Mouse (Mus musculus): ENCODE data around the gene St3gal2. TPM values are rescaled to one million over a fixed set of nuclear protein-coding genes. Genes with fewer than 3 reads are reported as not detected.
"Not testable (repeated sequence)": the region's sequence is repeated elsewhere in the genome, so short reads cannot be mapped to it uniquely, and the experiment has no call there.

The St3gal2 gene
- polyA plus RNA-seq, 1 experiment from 2014 or later, result 44.2 TPM

DNA sequence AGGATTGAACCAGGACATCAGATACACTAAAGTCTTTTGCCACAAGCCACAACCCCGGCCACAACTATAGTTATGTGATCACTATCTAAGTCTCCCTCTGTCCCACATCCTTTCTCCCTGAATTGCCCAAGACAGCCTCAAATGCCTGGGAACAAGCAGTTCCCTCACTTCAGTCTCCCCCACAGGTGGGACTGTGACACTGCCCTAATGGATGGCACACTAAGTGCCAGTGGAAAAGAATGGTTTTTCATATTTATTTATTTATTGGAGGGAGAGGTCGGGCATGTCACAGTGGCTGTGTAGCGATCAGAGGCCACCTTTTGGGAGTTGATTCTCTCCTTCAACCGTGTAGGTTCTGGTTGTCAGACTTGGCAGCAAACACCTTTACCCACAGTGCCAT, 26.0 kb downstream of the St3gal2 start:
- Histone ChIP-seq H3K4me2 (no peak overlapping the region), H3K27me3 (no peaks in the 10 kb centered on the region), H3K9me3 (no peaks in the 10 kb centered on the region), H3K4me3 (replicated peaks) (no peak overlapping the region), H3K4me1 (replicated peaks) (0 out of 2 replicates have a peak, but pooled peaks cover 5% of the 10 kb centered on the region), H3K9ac (replicated peaks) (no peak overlapping the region), H3K27ac (no peak overlapping the region), H3K36me3 (peaks cover 24% of the 10 kb centered on the region)
- no peak for ATAC-seq (ENCODE audit: insufficient number of reproducible peaks, insufficient read depth, low FRiP score, low TSS enrichment, low read depth)
- WGBS, result 86% methylated on average over 4 of the region's 4 CpGs

DNA sequence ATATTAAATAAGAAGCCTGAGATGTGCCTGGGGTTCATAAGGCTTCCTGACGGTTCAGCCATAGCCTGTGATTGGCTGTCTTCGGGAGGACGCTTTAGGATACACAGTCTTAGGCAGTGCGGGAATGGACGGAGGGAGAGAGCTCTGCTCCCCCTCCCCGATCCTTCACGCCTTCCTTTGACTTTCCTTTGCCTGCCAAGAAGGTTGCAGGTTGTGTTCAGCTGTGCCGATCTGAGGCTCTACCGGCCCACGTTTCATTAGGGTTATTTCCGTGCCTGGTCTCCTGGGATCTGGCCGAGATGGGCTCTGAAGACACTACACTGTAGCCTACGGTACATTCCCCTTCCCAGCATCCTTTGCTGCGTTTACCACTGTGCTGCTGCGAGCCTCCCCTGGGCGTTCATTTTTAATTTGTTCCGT, 30.4 kb downstream of the St3gal2 start:
- peaks cover 42% of the 10 kb centered on the region for H3K36me3 ChIP-seq
- no peak for ATAC-seq (ENCODE audit: insufficient number of reproducible peaks, insufficient read depth, low FRiP score, low TSS enrichment, low read depth)
- WGBS, result 80% methylated on average over 17 of the region's 17 CpGs

DNA sequence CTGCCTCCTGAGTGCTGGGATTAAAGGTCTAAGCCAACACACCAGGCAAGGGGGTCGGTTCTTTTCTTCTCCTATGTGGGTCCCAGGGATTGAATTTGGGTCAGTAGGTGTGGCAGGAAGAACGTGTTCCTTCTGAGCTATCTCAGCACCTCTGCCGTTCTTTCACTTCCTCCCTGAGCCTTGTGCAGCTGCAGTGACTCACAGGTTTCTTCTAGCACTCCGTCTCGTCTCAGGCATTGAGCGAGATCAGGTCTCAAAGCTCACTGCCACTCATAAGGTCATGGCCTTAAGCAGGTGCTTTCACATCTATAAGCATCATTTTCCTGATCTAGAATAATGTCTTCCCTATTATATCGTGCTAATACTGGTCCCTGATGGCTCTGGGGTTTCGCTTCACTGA, 35.1 kb downstream of the St3gal2 start:
- H3K9ac ChIP-seq (replicated peaks), result no peak overlapping the region
- H3K4me2 ChIP-seq, result no peak overlapping the region
- H3K36me3 ChIP-seq, result peaks cover 72% of the 10 kb centered on the region
- WGBS, result 80% methylated on average over 8 of the region's 8 CpGs
- no peak overlapping the region for H3K27ac ChIP-seq
- H3K4me1 ChIP-seq (replicated peaks), result no peaks in the 10 kb centered on the region
- no peak for ATAC-seq (ENCODE audit: insufficient number of reproducible peaks, insufficient read depth, low FRiP score, low TSS enrichment, low read depth)
- H3K27me3 ChIP-seq, result no peaks in the 10 kb centered on the region
- no peak overlapping the region for H3K4me3 ChIP-seq (replicated peaks)
- no peaks in the 10 kb centered on the region for H3K9me3 ChIP-seq

More for the DNA sequence above, 30.4 kb downstream of the St3gal2 start:
- H3K4me1 ChIP-seq (replicated peaks), result no peaks in the 10 kb centered on the region
- no peaks in the 10 kb centered on the region for H3K27me3 ChIP-seq
- H3K9me3 ChIP-seq, result no peaks in the 10 kb centered on the region
- no peak overlapping the region for H3K4me3 ChIP-seq (replicated peaks)
- no peak overlapping the region for H3K9ac ChIP-seq (replicated peaks)
- H3K27ac ChIP-seq, result no peak overlapping the region
- no peak overlapping the region for H3K4me2 ChIP-seq

DNA sequence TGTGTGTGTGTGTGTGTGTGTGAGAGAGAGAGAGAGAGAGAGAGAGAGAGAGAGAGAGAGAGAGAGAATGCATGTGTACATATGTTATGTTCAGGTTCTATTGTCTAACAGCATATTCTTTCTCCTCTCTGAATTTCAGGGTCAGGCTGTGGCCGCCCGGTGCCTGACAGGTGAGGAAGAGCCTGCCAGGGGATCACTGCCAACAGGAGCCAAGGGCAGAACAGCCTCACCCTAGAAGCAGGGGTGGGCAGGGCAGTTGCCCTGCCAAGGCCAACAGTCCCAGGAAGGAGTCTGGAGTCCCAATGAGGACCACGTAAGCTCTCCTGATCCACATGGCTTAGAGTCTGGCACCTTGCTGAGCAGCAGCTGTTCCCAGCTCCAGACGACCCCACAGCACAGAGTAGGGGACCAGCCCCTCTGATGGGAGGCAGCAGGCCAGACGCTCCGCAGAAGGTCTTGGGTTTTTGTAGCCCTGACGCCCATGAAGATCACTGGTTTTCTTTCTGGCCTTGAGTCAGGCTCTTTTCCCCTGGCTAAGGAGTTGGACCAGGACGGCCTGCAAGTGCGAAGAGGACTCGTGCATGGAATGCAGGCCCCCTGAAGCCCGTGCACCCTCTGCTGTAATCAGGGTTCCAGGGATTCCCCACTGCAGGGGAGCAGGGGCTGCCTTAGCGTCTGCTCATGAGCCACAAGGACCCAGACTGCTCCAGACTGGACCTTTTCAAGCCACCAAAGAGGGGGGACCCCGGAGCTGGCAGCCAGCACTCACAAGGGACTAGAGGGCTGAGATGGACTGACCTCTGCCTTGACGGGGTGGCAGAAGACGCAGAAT, 37.1 kb downstream of the St3gal2 start:
- Histone ChIP-seq H3K9ac (replicated peaks) (no peak overlapping the region), H3K9me3 (no peaks in the 10 kb centered on the region), H3K27ac (no peak overlapping the region), H3K4me2 (no peak overlapping the region), H3K4me1 (replicated peaks) (no peaks in the 10 kb centered on the region), H3K27me3 (no peaks in the 10 kb centered on the region), H3K36me3 (peaks cover 68% of the 10 kb centered on the region), H3K4me3 (replicated peaks) (no peak overlapping the region)
- WGBS, result 85% methylated on average over 15 of the region's 15 CpGs
- no peak for ATAC-seq (ENCODE audit: insufficient number of reproducible peaks, insufficient read depth, low FRiP score, low TSS enrichment, low read depth)

DNA sequence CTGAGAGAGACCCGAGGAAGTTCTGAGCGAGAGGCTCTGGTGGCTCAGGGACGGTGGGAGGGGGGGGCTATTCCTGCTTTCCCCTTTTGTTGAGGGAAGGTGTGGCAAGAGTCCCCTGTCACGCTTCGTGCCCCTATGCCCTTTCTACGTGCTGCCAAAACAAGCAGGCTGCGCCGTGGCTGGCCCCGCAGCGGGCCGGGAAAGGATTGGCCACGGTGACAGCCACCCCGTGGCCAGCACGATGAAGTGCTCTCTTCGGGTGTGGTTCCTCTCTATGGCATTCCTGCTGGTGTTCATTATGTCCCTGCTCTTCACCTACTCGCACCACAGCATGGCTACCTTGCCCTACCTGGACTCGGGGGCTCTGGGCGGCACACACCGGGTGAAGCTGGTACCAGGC, 37.7 kb downstream of the St3gal2 start:
- no peaks in the 10 kb centered on the region for H3K4me1 ChIP-seq (replicated peaks)
- no peaks in the 10 kb centered on the region for H3K9me3 ChIP-seq
- no peak for ATAC-seq (ENCODE audit: insufficient number of reproducible peaks, insufficient read depth, low FRiP score, low TSS enrichment, low read depth)
- peaks cover 69% of the 10 kb centered on the region for H3K36me3 ChIP-seq
- no peak overlapping the region for H3K4me2 ChIP-seq
- no peak overlapping the region for H3K4me3 ChIP-seq (replicated peaks)
- H3K27me3 ChIP-seq, result no peaks in the 10 kb centered on the region
- H3K9ac ChIP-seq (replicated peaks), result no peak overlapping the region
- 94% methylated on average over 19 of the region's 19 CpGs for WGBS
- no peak overlapping the region for H3K27ac ChIP-seq

DNA sequence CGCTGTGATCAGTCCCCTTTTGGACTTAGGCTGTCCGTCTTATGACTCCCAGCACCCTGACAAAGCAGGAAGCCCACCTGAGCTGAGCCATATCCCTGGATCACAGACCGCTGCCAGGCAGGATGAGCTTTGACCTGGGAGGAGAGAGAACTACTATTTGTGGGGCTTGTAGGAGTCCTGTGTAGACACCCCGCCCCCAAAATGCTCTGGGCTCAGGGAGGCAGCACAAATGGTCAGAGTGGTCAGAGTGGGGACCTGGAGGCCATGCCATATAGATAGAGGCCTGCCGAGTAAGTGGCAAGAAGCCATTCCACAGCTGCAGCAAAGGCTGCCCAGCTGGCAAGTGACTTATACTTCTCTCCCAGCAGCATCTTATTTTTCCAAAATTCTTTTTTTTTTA, 38.4 kb downstream of the St3gal2 start:
- Histone ChIP-seq H3K9me3 (no peaks in the 10 kb centered on the region), H3K36me3 (peaks cover 70% of the 10 kb centered on the region), H3K27me3 (no peaks in the 10 kb centered on the region), H3K4me3 (replicated peaks) (no peak overlapping the region), H3K4me2 (no peak overlapping the region), H3K9ac (replicated peaks) (no peak overlapping the region), H3K4me1 (replicated peaks) (no peaks in the 10 kb centered on the region), H3K27ac (no peak overlapping the region)
- ATAC-seq (ENCODE audit: insufficient number of reproducible peaks, insufficient read depth, low FRiP score, low TSS enrichment, low read depth), result no peak
- WGBS, result 95% methylated on average over 5 of the region's 5 CpGs

DNA sequence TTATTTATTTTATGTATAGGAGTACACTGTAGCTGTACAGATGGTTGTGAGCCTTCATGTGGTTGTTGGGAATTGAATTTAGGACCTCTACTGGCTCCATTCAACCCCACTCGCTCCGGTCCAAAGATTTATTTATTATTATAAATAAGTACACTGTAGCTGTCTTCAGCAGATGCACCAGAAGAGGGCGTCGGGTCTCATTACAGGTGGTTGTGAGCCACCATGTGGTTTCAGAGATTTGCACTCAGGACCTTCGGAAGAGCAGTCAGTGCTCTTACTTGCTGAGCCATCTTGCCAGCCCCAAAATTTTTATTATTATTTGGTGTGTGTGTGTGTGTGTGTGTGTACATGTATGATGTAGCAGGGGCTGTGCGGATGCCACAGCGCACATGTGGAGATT, 38.8 kb downstream of the St3gal2 start:
- 92% methylated on average over 7 of the region's 7 CpGs for WGBS

DNA sequence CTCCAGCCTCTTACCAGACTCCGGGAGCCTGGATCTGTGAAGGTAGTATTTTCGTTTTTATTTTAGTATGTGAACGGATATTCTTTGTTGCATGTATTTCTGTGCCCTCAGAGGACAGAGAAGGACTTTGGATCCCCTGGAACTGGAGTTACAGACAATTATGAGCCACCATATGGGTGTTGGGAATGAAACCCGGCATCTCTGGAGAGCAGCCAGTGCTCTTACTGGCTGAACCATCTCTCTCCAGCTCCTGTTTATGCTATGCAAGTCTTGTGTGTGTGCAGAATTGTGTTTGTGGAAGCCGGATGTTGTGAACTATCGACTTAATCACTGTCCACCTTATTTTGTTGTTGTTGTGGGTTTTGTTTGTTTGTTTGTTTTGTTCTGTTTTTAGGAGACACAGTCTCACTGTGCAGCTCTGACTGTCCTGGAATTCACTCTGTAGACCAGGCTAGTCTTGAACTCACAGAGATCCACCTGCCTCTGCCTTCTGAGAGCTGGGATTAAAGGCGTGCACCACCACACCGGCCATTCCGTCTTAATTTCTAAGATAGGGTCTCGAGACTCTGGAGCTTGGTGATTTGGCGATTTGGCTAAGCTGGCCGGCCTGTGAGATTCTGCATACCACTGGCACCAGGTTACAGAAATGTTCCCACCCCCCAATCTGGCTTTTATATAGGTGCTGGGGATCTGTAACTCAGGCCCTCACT, 39.5 kb downstream of the St3gal2 start:
- Histone ChIP-seq H3K4me1 (replicated peaks) (no peaks in the 10 kb centered on the region), H3K9me3 (no peaks in the 10 kb centered on the region), H3K36me3 (peaks cover 73% of the 10 kb centered on the region), H3K27me3 (no peaks in the 10 kb centered on the region), H3K27ac (no peak overlapping the region), H3K4me2 (no peak overlapping the region), H3K4me3 (replicated peaks) (no peak overlapping the region), H3K9ac (replicated peaks) (no peak overlapping the region)
- no peak for ATAC-seq (ENCODE audit: insufficient number of reproducible peaks, insufficient read depth, low FRiP score, low TSS enrichment, low read depth)
- whole genome bisulfite sequencing, result 95% methylated on average over 12 of the region's 12 CpGs

More for the DNA sequence above, 38.8 kb downstream of the St3gal2 start:
- not testable (repeated sequence) for H3K4me1 ChIP-seq (replicated peaks); H3K9ac ChIP-seq (replicated peaks); H3K9me3 ChIP-seq; H3K4me3 ChIP-seq (replicated peaks); H3K27me3 ChIP-seq; H3K4me2 ChIP-seq; H3K27ac ChIP-seq; ATAC-seq (ENCODE audit: insufficient number of reproducible peaks, insufficient read depth, low FRiP score, low TSS enrichment, low read depth)
- peaks cover 72% of the 10 kb centered on the region for H3K36me3 ChIP-seq

DNA sequence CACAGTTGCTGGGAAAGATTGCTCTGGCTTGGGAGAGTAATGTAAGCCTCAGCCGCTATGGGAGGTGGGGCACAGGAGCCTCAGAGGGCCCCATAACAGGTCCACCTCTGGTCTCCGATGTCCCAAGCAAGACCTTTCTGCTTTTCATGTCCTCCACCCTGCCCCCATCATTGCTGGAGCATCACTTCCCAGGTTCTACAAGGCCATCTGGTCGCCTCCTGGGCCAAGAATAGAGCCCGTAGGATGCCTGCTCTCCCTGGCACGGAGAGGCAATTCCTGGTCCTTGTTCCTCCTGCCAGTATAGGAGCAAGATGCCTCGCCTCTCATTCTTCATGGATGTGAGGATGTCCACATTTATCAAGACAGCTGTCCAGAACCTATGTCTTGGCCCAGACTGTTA, 40.2 kb downstream of the St3gal2 start:
- Histone ChIP-seq H3K4me1 (replicated peaks) (no peaks in the 10 kb centered on the region), H3K36me3 (peaks cover 79% of the 10 kb centered on the region), H3K4me2 (no peak overlapping the region), H3K27ac (no peak overlapping the region), H3K9me3 (no peaks in the 10 kb centered on the region), H3K9ac (replicated peaks) (no peak overlapping the region), H3K4me3 (replicated peaks) (no peak overlapping the region), H3K27me3 (no peaks in the 10 kb centered on the region)
- ATAC-seq (ENCODE audit: insufficient number of reproducible peaks, insufficient read depth, low FRiP score, low TSS enrichment, low read depth), result no peak
- 93% methylated on average over 6 of the region's 6 CpGs for WGBS

DNA sequence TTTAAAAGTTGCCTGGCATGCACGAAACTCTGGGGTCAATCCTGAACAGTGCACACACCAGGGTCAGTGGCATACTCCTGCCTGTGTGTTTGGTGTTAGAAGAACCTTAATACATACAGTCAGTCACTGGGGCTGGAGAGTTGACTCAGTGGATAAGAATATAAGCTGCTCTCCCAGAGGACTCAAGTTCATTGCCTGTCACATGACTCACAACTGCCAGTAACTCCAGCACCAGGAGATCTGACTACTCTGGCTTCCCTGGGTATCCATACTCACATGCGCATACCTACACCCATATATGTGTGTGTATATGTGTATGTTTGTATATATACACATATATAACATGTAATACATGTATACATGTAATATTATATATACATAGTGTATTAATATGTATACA, 43.3 kb downstream of the St3gal2 start:
- H3K9ac ChIP-seq (replicated peaks), result no peak overlapping the region
- H3K36me3 ChIP-seq, result peaks cover 88% of the 10 kb centered on the region
- H3K4me2 ChIP-seq, result no peak overlapping the region
- no peak for ATAC-seq (ENCODE audit: insufficient number of reproducible peaks, insufficient read depth, low FRiP score, low TSS enrichment, low read depth)
- H3K27me3 ChIP-seq, result no peaks in the 10 kb centered on the region
- 95% methylated on average over 2 of the region's 2 CpGs for WGBS
- H3K9me3 ChIP-seq, result no peaks in the 10 kb centered on the region
- H3K27ac ChIP-seq, result no peak overlapping the region
- H3K4me1 ChIP-seq (replicated peaks), result no peaks in the 10 kb centered on the region
- no peak overlapping the region for H3K4me3 ChIP-seq (replicated peaks)

DNA sequence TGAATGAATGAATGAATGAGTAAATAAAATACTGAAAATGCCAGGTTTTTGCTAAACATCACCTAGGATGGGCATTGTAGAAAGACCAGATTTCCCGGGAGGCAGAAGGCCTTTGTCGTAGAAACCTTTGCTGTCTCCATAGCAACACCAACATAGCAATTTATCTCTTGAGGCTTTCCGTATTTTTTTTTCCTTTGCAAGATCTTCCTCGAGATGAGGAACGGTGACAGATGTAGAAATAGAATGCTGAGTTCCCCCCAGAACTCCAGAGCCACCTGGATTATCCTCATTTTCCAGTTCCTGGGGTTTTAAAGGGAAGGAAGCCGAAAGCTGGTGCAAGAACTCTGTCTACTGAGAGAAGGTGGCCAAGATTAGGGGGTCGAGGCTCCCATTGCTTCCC, 44.9 kb downstream of the St3gal2 start:
- H3K4me3 ChIP-seq (replicated peaks), result no peak overlapping the region
- H3K9ac ChIP-seq (replicated peaks), result no peak overlapping the region
- peaks cover 81% of the 10 kb centered on the region for H3K36me3 ChIP-seq
- no peaks in the 10 kb centered on the region for H3K27me3 ChIP-seq
- no peaks in the 10 kb centered on the region for H3K4me1 ChIP-seq (replicated peaks)
- WGBS, result 92% methylated on average over 7 of the region's 7 CpGs
- no peaks in the 10 kb centered on the region for H3K9me3 ChIP-seq
- no peak overlapping the region for H3K4me2 ChIP-seq
- no peak for ATAC-seq (ENCODE audit: insufficient number of reproducible peaks, insufficient read depth, low FRiP score, low TSS enrichment, low read depth)
- no peak overlapping the region for H3K27ac ChIP-seq
